Mouse (Mus musculus): ENCODE results near the gene Babam2. TPM values are rescaled to one million over a fixed set of nuclear protein-coding genes. Genes with fewer than 3 reads are reported as not detected.
"Not testable (repeated sequence)": the region's sequence is repeated elsewhere in the genome, so short reads cannot be mapped to it uniquely, and the experiment has no call there.

The Babam2 gene
- polyA plus RNA-seq, 1 experiment = 33.3 TPM

DNA sequence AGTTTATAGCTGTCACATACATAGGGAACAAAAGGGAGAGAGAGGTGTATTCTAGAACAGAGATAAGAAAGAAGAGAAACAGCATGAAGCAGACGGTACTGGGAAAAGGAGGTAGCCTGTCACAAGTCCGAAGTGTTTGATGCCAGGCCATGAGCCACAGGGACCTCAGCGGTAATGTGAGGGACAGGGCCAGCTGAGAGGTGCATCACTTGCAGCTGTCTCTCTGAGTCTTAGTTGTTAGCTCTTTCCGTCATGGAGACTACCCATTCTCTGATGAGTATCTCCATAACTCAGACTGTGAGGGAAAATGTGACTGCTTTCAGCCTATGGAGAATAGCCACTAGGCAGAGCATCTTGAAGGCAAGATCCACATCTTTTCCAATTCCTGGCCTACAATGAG is 253.0 kb downstream of the Babam2 start:
- no peak for DNase-seq (ENCODE audit: low read depth)
- TF ChIP-seq POLR2A (IDR thresholded peaks at IDR 0.05; ENCODE audit: borderline replicate concordance, extremely low read depth, insufficient read depth, insufficient read length, poor library complexity, severe bottlenecking) (no peak), CTCF (IDR thresholded peaks at IDR 0.05; ENCODE audit: borderline replicate concordance, extremely low read depth, insufficient read depth, insufficient read length) (no peak)

DNA sequence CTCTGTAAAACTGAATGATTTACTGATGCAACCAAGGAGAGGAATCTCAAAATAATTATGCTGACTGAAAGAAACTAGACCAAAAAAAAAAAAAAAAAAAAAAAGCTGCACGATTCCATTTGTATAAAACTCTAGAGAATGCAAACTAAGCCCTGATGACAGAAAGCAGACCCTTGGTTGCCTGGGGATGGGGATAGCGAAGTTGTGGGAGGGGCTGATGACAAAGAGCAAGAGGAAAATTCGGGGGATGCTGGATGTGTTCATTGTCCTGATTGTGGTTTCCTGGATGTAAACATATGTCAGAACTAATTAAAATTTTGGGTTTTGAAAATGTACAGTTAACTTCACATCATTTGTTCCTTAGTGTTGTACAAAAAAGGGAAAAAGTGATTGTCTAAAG is 257.7 kb downstream of the Babam2 start:
- DNase-seq (ENCODE audit: low read depth) = no peak
- TF ChIP-seq POLR2A (IDR thresholded peaks at IDR 0.05; ENCODE audit: borderline replicate concordance, extremely low read depth, insufficient read depth, insufficient read length, poor library complexity, severe bottlenecking) = no peak
- no peak for TF ChIP-seq CTCF (IDR thresholded peaks at IDR 0.05; ENCODE audit: borderline replicate concordance, extremely low read depth, insufficient read depth, insufficient read length)

DNA sequence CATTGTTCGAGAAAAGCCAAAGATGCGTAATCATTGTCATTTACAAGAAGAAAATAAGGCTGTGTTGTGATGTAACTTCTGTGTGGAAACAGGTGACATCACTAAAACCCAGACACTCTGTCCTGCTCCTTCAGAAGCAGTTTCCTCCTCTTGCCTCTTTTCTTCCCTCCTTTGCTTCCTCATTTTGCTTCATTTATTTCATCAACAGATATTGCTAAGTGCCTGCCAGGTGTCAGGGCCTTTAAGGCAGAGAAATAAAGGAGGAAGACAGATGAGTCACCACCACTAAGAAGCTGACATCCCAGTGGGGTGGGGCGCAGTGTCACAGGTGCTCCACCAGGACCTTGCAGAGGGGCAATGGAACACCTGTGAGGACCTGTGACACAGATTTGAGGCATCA is 258.9 kb downstream of the Babam2 start:
- no peak for DNase-seq (ENCODE audit: low read depth)
- TF ChIP-seq CTCF (IDR thresholded peaks at IDR 0.05; ENCODE audit: borderline replicate concordance, extremely low read depth, insufficient read depth, insufficient read length) (no peak), POLR2A (IDR thresholded peaks at IDR 0.05; ENCODE audit: borderline replicate concordance, extremely low read depth, insufficient read depth, insufficient read length, poor library complexity, severe bottlenecking) (no peak)

DNA sequence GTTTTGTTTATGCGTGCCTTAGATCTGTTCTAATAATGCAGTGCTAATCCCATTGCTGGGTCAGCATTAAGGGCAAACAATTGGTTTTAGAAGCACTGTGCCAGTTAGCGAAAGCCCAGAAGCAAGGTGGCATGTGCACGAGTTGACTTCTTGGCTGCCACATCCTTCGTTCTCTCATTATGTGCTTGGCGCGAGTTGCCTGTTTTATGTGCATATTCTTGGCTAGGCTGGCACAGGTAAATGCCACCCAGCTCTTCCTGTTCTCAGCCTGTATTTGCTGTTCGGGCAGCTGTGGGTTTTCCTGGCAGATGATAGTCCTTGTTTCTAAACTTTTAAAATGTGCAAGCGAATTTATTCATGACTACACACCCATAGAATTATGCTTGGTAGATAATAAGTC is 262.4 kb downstream of the Babam2 start:
- peak; percentile 50 for DNase-seq (ENCODE audit: low read depth)
- no peak for TF ChIP-seq CTCF (IDR thresholded peaks at IDR 0.05; ENCODE audit: borderline replicate concordance, extremely low read depth, insufficient read depth, insufficient read length)
- no peak for TF ChIP-seq POLR2A (IDR thresholded peaks at IDR 0.05; ENCODE audit: borderline replicate concordance, extremely low read depth, insufficient read depth, insufficient read length, poor library complexity, severe bottlenecking)

DNA sequence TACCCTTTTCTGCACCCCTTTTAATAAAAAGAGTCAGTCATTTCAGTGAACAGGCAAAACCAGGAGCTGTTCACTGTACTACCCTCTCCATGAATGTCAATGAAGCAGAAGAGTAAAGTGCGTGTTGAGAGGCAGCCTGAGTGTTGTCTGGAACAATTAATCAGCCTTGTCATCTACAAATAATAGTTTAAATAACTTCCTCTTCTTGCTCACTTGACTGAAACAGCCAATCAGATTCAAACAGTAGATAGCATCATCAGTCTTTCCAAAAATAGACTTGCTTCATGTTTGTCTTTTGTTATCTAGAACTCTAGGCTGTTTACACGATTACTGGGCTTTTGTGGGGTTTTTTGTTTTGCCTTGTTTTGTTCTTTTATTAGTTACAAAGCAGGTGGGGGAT is 263.9 kb downstream of the Babam2 start:
- no peak for DNase-seq (ENCODE audit: low read depth)
- TF ChIP-seq POLR2A (IDR thresholded peaks at IDR 0.05; ENCODE audit: borderline replicate concordance, extremely low read depth, insufficient read depth, insufficient read length, poor library complexity, severe bottlenecking) (no peak), CTCF (IDR thresholded peaks at IDR 0.05; ENCODE audit: borderline replicate concordance, extremely low read depth, insufficient read depth, insufficient read length) (no peak)

DNA sequence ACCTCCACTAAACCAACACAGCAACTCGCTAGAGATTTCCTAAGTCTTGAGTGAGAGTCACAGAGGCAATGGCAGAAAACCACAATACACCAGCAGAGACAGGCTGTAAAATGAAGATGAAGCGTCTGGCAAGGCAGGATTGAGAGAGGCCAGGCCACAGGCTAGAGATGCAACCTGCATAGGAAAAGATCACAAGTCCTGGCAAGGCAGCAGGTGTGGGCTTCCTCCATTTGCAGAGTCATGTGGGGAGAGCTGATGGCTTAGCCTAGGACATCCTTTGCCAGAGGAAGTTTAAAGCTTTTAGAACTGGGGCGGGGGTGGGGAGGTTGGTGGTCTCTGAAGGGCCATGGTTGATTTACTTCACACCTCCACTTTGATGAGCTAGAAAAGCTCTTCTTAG is 264.9 kb downstream of the Babam2 start:
- TF ChIP-seq POLR2A (IDR thresholded peaks at IDR 0.05; ENCODE audit: borderline replicate concordance, extremely low read depth, insufficient read depth, insufficient read length, poor library complexity, severe bottlenecking) (no peak), CTCF (IDR thresholded peaks at IDR 0.05; ENCODE audit: borderline replicate concordance, extremely low read depth, insufficient read depth, insufficient read length) (no peak)
- DNase-seq (ENCODE audit: low read depth) = no peak

DNA sequence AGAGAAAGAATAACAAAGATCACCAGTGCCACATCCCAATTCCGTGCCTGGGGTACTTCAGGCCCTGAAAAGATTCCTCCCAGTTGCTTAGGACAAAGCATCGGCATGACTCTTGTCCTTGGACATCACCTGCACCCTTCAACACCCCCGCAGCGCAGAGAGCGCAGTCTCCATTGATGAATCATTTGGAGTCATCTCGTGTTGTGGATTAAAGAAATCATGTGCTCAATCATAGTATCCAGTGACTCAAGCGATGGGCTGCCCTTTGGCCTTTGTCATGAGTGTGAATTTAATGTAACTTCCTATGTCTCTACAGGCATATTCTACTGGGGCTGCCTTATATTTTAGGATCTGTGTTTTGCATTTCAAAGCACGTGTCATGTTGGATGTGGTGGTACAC is 265.9 kb downstream of the Babam2 start:
- no peak for DNase-seq (ENCODE audit: low read depth)
- TF ChIP-seq CTCF (IDR thresholded peaks at IDR 0.05; ENCODE audit: borderline replicate concordance, extremely low read depth, insufficient read depth, insufficient read length) = no peak
- TF ChIP-seq POLR2A (IDR thresholded peaks at IDR 0.05; ENCODE audit: borderline replicate concordance, extremely low read depth, insufficient read depth, insufficient read length, poor library complexity, severe bottlenecking) = no peak

DNA sequence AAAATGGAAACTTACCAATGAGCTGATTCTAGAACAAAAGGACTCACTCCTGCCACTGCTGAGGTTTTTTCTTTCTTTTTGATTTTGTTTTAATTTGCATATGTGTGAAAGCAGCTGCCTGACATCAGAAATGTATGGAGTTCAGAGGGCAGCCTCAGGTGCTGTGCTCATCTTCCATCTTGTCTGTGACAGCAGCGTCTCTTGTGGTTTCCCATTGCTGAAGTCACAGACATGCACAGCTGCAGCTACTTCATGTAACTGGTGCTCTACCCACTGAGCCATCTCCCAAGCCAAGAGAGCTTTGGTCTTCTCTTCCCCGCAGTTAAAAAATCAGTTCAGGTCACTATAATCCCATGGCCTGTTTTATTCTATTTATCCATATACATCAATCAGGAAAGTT is 266.4 kb downstream of the Babam2 start:
- no peak for DNase-seq (ENCODE audit: low read depth)
- TF ChIP-seq POLR2A (IDR thresholded peaks at IDR 0.05; ENCODE audit: borderline replicate concordance, extremely low read depth, insufficient read depth, insufficient read length, poor library complexity, severe bottlenecking) = no peak

DNA sequence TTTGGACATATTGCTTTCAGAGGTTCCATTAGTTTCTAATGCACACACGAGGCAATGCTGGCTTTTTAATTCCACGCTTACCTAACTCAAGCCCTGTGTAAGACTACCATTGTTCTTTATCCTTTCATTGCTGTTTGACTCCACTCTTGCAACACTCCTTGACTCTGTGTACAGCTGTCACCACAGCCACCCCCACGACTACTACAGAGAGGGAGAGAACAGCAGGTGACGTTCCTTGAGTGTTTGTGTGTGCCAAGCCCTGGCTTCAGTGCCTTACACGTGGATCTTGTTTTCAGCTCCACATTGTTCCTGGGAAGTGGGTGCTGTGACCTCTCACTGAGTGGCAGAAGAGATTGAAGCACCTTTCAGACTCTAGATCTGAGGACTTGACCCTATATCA is 269.3 kb downstream of the Babam2 start:
- no peak for TF ChIP-seq CTCF (IDR thresholded peaks at IDR 0.05; ENCODE audit: borderline replicate concordance, extremely low read depth, insufficient read depth, insufficient read length)
- TF ChIP-seq POLR2A (IDR thresholded peaks at IDR 0.05; ENCODE audit: borderline replicate concordance, extremely low read depth, insufficient read depth, insufficient read length, poor library complexity, severe bottlenecking) = no peak
- no peak for DNase-seq (ENCODE audit: low read depth)

DNA sequence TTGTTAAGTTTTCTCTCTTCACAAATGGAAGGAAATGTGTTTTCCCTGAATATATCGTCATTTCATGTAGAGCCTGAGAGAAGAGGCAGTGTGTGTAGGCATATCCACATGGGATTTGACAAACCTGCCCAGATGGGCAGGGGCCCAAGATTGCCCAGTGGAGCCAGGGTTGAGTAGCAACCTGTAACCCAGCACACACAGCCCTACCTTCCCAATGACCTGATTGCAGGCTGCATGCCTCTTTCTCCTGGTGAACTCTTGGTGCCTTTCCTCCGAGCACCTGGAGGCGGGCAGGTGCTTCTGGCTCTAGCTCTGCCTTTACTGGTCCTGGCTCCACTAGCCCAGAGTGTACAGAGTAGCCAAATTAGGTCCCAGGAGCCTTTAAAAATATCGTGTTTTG is 270.0 kb downstream of the Babam2 start:
- no peak for TF ChIP-seq POLR2A (IDR thresholded peaks at IDR 0.05; ENCODE audit: borderline replicate concordance, extremely low read depth, insufficient read depth, insufficient read length, poor library complexity, severe bottlenecking)
- TF ChIP-seq CTCF (IDR thresholded peaks at IDR 0.05; ENCODE audit: borderline replicate concordance, extremely low read depth, insufficient read depth, insufficient read length) = no peak

DNA sequence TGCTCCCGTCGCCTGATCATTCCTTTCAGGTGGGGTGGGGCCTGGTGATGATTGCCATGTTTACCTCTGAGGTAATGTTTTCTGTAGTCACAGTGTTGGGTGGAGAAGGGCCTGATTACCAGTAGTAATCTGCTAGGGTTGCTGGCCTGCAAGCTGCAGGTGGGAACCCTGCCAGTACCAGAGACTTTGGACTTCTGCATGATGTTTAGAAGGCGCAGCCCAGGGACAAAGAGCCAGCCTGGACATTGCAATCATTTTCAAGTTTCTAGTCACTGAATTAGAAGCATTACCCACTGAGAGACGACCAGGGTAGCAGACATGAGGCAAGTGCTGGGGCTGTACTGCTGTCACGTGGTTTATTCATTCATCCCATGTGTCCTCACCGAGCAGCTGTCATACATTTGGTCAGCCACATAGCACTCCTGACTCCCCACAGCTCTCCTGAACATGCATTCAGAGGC is 270.6 kb downstream of the Babam2 start:
- no peak for DNase-seq (ENCODE audit: low read depth)

More for the DNA sequence above, 270.0 kb downstream of the Babam2 start:
- no peak for DNase-seq (ENCODE audit: low read depth)

DNA sequence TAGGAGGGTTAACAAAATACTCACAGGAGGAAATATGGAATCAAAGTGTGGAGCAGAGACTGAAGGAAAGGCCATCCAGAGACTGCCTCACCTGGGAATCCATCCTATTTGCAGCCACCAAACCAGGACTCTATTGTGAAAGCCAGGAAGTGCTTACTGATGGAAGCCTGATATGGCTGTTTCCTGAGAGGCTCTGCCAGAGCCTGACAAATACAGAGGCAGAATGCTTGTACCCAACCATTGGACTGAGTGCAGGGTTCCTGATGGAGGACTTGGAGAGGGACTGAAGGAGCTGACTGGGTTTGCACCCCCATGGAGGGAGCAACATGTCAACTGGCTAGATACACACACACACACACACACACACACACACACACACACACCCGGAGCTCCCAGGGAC is 274.9 kb downstream of the Babam2 start:
- DNase-seq (ENCODE audit: low read depth) = not testable (repeated sequence)

More for the DNA sequence above, 270.6 kb downstream of the Babam2 start:
- TF ChIP-seq POLR2A (IDR thresholded peaks at IDR 0.05; ENCODE audit: borderline replicate concordance, extremely low read depth, insufficient read depth, insufficient read length, poor library complexity, severe bottlenecking) (no peak), CTCF (IDR thresholded peaks at IDR 0.05; ENCODE audit: borderline replicate concordance, extremely low read depth, insufficient read depth, insufficient read length) (no peak)

DNA sequence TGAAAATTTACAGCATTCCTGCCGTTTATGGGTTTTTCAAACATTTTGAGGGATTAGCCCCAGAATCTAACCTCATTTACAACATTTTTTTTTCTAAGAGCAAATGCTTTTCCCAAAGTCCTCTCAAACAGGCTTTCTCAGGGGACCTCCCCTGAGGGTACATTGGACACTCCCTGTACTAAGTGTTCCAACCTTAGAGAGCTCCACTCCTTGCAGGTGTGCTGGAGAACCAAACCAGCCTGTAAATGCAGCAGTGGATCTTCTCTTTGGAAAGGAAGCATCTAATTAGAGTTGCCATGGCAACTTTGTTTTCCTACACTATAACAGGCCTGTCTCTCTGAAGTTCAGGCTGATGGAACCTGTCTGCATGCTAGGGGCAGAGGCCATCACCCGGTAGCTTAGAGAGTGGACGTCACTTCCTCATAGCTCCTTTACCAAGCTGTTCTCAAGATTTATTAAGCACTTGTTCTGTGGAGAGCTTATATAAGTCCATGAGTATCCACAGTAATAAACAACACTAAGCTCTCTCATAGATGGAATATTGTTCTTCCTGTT is 277.2 kb downstream of the Babam2 start:
- TF ChIP-seq CTCF (IDR thresholded peaks at IDR 0.05; ENCODE audit: borderline replicate concordance, extremely low read depth, insufficient read depth, insufficient read length) (no peak), POLR2A (IDR thresholded peaks at IDR 0.05; ENCODE audit: borderline replicate concordance, extremely low read depth, insufficient read depth, insufficient read length, poor library complexity, severe bottlenecking) (no peak)
- peak; percentile 37 for DNase-seq (ENCODE audit: low read depth)

All from brain, embryonic 14.5 days (tissue).